Mouse (Mus musculus): ENCODE data around the gene Hoxd13. TPM values are rescaled to one million over a fixed set of nuclear protein-coding genes. Genes with fewer than 3 reads are reported as not detected.
A peak's percentile ranks its signal among the peaks of the same experiment; 100 is the strongest.

The Hoxd13 gene
- polyA plus RNA-seq, 1 experiment from 2014 or later: not detected

- WGBS (ENCODE audit: insufficient replicate concordance): 7% methylated on average over 8 of the region's 8 CpGs
- H3K27me3 ChIP-seq (ENCODE audit: insufficient read depth, low read length): peaks cover 97% of the 10 kb centered on the region
These were observed 22.2 kb downstream of the Hoxd13 start for GRCm38 (mm10) chr2:74690338-74690716.

GRCm38 (mm10) chr2:74691022-74691951 is 23.2 kb downstream of the Hoxd13 start, which contains the start of gene Hoxd10:
TSS of gene Hoxd10 (plus strand) at chr2:74691924.
- Histone ChIP-seq H3K27me3 (ENCODE audit: insufficient read depth, low read length) (peaks cover 100% of the 10 kb centered on the region), H3K9me3 (ENCODE audit: low read length) (no peaks in the 10 kb centered on the region), H3K4me3 (ENCODE audit: low read depth, low read length) (no peak within 1 kb of the TSS), H3K4me1 (ENCODE audit: insufficient read depth) (no peaks in the 10 kb centered on the region), H3K9ac (replicated peaks) (no peak within 1 kb of the TSS), H3K4me2 (ENCODE audit: low read depth, low read length) (no peak within 1 kb of the TSS), H3K36me3 (replicated peaks; ENCODE audit: insufficient read depth, low read length) (no peaks in the 10 kb centered on the region), H3K27ac (ENCODE audit: low read depth) (no peak within 1 kb of the TSS)
- TF ChIP-seq CTCF (IDR thresholded peaks at IDR 0.05; ENCODE audit: low read depth) (peak; percentile 25; the same call in 1 of the 2 replicates), EP300 (IDR thresholded peaks at IDR 0.05; ENCODE audit: low read depth) (no peak)
- DNase-seq (no peak), ATAC-seq (no peak)
- WGBS (ENCODE audit: insufficient replicate concordance): 2% methylated on average over 56 of the region's 56 CpGs

More at GRCm38 (mm10) chr2:74690338-74690716, 22.2 kb downstream of the Hoxd13 start:
- Histone ChIP-seq H3K4me3 (ENCODE audit: low read depth, low read length) (no peak overlapping the region), H3K4me2 (ENCODE audit: low read depth, low read length) (no peak overlapping the region), H3K9ac (replicated peaks) (no peak overlapping the region), H3K36me3 (replicated peaks; ENCODE audit: insufficient read depth, low read length) (no peaks in the 10 kb centered on the region), H3K27ac (ENCODE audit: low read depth) (no peak overlapping the region), H3K9me3 (ENCODE audit: low read length) (no peaks in the 10 kb centered on the region), H3K4me1 (ENCODE audit: insufficient read depth) (no peaks in the 10 kb centered on the region)
- TF ChIP-seq EP300 (IDR thresholded peaks at IDR 0.05; ENCODE audit: low read depth): no peak
- TF ChIP-seq CTCF (IDR thresholded peaks at IDR 0.05; ENCODE audit: low read depth): no peak
- ATAC-seq (no peak), DNase-seq (no peak)

DNA sequence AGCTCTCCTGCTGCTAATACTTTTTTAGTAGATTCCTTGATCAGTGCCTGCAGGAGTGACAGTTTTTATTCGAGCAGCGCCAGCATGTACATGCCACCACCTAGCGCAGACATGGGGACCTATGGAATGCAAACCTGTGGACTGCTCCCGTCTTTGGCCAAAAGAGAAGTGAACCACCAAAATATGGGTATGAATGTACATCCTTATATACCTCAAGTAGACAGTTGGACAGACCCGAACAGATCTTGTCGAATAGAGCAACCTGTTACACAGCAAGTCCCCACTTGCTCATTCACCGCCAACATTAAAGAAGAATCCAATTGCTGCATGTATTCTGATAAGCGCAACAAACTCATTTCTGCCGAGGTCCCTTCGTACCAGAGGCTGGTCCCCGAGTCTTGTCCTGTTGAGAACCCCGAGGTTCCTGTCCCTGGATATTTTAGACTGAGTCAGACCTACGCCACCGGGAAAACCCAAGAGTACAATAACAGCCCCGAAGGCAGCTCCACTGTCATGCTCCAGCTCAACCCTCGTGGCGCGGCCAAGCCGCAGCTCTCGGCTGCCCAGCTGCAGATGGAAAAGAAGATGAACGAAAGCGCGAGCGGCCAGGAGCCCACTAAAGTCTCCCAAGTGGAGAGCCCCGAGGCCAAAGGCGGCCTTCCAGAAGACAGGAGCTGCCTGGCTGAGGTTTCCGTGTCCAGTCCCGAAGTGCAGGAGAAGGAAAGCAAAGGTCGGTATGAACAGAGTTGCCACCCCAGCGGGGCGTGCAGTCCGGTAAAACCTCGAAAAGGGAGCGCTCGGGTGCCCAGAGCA is 24.1 kb downstream of the Hoxd13 start:
- H3K27me3 ChIP-seq (ENCODE audit: insufficient read depth, low read length): peaks cover 100% of the 10 kb centered on the region
- H3K9me3 ChIP-seq (ENCODE audit: low read length): no peaks in the 10 kb centered on the region
- WGBS (ENCODE audit: insufficient replicate concordance): 4% methylated on average over 35 of the region's 35 CpGs
- no peak for TF ChIP-seq CTCF (IDR thresholded peaks at IDR 0.05; ENCODE audit: low read depth)
- no peak for TF ChIP-seq EP300 (IDR thresholded peaks at IDR 0.05; ENCODE audit: low read depth)
- no peak overlapping the region for H3K4me2 ChIP-seq (ENCODE audit: low read depth, low read length)
- no peaks in the 10 kb centered on the region for H3K36me3 ChIP-seq (replicated peaks; ENCODE audit: insufficient read depth, low read length)
- H3K27ac ChIP-seq (ENCODE audit: low read depth): no peak overlapping the region
- H3K9ac ChIP-seq (replicated peaks): no peak overlapping the region
- ATAC-seq (no peak), DNase-seq (no peak)
- no peaks in the 10 kb centered on the region for H3K4me1 ChIP-seq (ENCODE audit: insufficient read depth)
- no peak overlapping the region for H3K4me3 ChIP-seq (ENCODE audit: low read depth, low read length)

- no peak overlapping the region for H3K4me2 ChIP-seq (ENCODE audit: low read depth, low read length)
- no peaks in the 10 kb centered on the region for H3K36me3 ChIP-seq (replicated peaks; ENCODE audit: insufficient read depth, low read length)
- H3K4me1 ChIP-seq (ENCODE audit: insufficient read depth): peaks cover 4% of the 10 kb centered on the region
- H3K4me3 ChIP-seq (ENCODE audit: low read depth, low read length): no peak overlapping the region
- TF ChIP-seq EP300 (IDR thresholded peaks at IDR 0.05; ENCODE audit: low read depth) (no peak), CTCF (IDR thresholded peaks at IDR 0.05; ENCODE audit: low read depth) (no peak)
- peaks cover 100% of the 10 kb centered on the region for H3K27me3 ChIP-seq (ENCODE audit: insufficient read depth, low read length)
- no peak overlapping the region for H3K9ac ChIP-seq (replicated peaks)
- 5% methylated on average over 20 of the region's 20 CpGs for WGBS (ENCODE audit: insufficient replicate concordance)
- no peak for ATAC-seq
- H3K9me3 ChIP-seq (ENCODE audit: low read length): no peaks in the 10 kb centered on the region
- DNase-seq: no peak
- H3K27ac ChIP-seq (ENCODE audit: low read depth): no peak overlapping the region
These were observed 24.8 kb downstream of the Hoxd13 start for GRCm38 (mm10) chr2:74692808-74693431.

DNA sequence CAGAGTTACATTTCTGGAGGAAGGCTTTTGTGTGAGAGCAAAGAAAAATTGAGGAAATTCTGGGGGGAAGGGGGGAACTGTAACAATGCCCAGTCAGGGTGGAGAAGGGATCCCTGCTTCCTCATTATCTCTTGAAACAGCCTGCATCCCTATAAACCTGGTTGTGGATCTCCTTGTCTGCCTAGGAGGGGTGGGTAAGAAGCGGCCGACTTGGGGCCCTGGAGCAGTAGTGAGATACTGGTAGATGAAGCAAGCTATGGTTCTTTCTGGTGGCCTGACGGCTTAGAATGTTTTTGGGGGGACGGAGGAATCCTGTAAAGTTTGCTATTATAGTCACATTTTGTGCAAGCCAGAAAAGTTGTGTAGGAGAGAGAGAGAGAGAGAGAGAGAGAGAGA is 25.3 kb downstream of the Hoxd13 start:
- H3K27me3 ChIP-seq (ENCODE audit: insufficient read depth, low read length): peaks cover 100% of the 10 kb centered on the region
- no peak for TF ChIP-seq CTCF (IDR thresholded peaks at IDR 0.05; ENCODE audit: low read depth)
- no peak for TF ChIP-seq EP300 (IDR thresholded peaks at IDR 0.05; ENCODE audit: low read depth)
- DNase-seq: no peak
- no peaks in the 10 kb centered on the region for H3K36me3 ChIP-seq (replicated peaks; ENCODE audit: insufficient read depth, low read length)
- no peaks in the 10 kb centered on the region for H3K9me3 ChIP-seq (ENCODE audit: low read length)
- H3K27ac ChIP-seq (ENCODE audit: low read depth): no peak overlapping the region
- H3K4me2 ChIP-seq (ENCODE audit: low read depth, low read length): no peak overlapping the region
- no peak overlapping the region for H3K4me3 ChIP-seq (ENCODE audit: low read depth, low read length)
- no peak for ATAC-seq
- H3K4me1 ChIP-seq (ENCODE audit: insufficient read depth): peaks cover 9% of the 10 kb centered on the region
- WGBS (ENCODE audit: insufficient replicate concordance): 14% methylated on average over 4 of the region's 4 CpGs
- no peak overlapping the region for H3K9ac ChIP-seq (replicated peaks)

Data from liver, postnatal 0 days (tissue).